Mouse (Mus musculus): ENCODE measurements around the gene Ddi2.

Ddi2 gene

DNA sequence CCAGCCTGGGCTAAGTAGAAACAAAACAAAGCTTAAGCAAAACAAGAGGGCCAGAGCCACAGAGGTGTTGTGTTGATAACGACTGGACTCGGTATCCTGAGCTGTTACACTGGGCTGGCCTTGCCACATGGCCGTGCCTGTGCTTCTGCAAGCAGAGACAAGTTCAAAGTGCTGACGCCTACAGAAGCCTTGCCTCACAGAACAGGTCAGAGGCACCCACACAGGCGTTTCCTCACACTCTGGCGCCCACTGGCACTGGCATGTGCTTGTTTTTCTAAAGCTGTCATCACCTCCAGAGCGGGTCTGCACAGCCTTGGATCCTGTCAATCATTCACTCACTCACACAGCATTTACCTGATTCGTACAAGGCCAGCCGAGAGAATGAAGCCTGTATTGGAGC, 18.6 kb upstream of the Ddi2 start:
- no peak for DNase-seq (ENCODE audit: low spot score)

DNA sequence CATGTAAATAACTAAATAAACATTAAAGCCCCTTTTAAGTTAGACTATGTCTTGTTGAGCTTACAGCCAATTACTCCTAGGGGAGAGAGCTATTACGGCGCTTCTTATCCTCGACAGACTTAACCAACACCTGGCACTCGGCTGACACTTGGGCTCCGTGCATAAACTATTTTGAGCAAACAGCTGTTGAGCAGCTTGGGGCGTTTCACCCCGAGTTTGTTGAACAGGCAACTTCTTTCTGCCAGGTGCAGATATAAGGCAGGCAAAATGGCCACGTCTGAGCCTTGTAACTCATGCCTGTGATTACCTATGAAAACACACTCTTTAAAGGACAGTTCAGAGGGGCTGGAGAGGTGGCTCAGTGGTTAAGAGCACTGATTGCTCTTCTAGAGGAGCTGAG, 14.8 kb upstream of the Ddi2 start:
- DNase-seq (ENCODE audit: low spot score): no peak

DNA sequence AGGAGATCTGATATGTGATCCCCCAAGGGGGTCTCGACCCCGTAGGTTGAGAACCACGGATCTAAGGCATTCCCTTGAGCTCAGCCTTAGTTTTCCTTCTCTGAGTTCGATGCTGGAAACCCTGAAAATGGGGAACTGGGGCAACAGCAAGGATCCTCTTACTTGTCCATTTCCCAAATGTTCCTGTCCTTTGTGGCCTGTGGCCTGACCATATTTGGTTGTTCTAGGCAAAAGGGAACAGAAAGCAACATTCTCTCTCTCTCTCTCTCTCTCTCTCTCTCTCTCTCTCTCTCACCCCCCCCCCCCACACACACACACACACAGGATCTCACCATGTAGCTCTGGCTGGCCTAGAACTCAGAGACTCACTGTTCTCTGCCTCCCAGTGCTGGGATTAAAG, 13.6 kb upstream of the Ddi2 start:
- DNase-seq (ENCODE audit: low spot score): no peak

DNA sequence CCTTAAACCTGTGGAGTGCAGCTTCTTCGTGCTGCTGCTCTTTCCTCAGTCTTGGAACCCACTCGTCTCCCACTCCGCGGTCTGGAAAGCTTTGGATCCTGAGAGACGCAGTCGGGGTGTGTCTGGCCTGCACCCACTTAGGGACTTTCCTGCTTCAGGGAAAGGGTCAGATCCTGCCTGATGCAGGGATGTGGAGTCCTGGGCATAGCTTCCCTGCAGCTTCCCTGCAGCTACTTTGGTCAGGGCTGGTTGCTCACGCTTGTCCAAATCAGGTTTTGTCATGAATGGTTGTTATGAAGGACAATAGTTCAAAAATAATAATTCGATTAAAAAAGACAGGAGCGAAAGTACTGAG, 12.0 kb upstream of the Ddi2 start:
- DNase-seq (ENCODE audit: low spot score): no peak

DNA sequence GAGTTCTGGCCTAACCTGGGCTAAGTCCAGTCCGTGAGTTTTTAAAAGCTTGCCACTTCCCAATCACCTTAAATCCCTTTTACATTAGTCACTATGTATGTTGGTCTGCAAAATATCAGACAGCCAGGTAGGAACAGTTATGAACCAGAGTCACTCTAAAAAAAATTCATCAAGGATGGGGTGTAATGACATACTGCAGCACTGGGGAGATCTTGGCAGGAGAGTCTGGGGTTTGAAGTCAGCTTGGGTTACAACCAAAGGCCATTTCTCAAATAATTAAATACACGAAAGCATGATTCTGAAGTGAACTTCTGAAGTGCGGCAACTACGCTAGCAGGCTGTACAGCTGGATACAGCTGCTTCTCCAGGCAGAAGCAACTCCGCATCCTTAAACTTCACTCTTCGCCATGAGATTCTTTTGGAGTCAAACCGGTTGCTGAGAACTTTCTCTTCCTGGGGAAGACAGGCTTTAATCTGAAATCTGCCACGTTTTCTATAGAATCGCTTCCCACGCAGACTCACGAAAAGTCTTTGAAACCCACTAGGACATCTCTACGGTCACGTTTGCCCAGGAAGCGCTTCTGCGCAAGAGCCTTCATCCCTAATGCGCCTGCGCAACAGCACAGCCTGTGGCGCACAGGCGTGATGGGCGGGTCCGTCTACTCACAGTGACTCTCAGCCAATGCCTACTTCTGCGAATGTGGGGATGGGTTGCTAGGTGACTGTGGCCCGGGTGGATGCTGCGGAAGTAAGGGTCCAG, 11.4 kb upstream of the Ddi2 start:
- peak; percentile 94 for DNase-seq (ENCODE audit: low spot score)

DNA sequence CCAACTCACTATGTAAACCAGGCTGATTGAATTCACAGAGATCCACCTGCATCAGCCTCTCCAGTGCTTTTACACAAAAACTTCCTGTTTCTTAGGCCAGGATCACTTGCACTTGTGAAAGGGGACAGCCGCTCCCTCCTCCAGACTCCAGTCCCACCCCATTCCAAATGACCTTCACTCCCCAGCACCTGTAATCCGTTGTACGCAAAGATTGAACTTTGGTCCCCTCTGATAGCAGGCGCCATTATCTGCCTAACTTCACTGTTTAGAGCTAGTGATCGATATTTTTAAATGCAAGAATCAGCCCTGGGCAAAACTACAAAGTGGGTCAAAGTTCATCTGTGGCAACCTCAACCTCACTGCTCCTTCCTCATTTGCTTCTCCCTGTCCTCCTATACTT, 8.5 kb upstream of the Ddi2 start:
- no peak for DNase-seq (ENCODE audit: low spot score)

DNA sequence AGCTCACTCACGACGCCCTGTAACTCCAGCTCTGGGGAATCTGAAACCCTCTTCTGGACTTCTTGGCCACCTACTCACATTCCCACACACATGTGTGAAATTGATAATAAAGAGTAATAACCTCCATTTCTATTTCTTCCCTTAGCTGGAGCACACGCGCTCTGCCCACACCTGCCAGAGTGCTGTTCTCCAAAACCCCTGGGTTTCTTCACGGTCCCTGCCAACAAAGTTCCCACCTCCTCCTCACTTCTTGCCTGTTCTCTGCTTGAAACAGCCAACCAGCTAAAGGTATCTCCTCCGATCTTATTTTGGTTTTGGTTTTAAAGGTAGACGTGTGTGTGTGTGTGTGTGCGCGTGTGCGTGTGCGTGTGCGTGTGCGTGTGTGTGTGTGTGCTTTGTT, 7.2 kb upstream of the Ddi2 start:
- no peak for DNase-seq (ENCODE audit: low spot score)

DNA sequence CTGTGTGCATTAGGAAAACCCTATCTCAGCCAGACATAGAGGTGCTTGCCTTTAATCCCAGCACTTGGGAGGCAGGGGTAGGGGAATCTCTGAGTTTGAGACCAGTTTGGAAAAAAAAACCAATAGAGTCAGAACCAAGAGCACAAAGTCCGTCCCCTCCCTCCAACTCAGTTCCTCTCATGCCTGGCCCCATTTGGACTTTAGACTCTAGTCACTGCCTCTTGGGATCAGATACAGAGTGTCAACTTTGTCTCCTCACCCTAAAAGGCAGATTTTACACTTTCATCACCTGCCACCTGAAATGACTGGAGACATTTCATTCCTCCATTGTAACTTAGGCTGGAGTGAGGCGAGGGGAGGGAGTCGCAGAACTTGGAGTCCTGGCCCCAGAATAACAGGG, 6.0 kb upstream of the Ddi2 start:
- DNase-seq (ENCODE audit: low spot score): no peak

DNA sequence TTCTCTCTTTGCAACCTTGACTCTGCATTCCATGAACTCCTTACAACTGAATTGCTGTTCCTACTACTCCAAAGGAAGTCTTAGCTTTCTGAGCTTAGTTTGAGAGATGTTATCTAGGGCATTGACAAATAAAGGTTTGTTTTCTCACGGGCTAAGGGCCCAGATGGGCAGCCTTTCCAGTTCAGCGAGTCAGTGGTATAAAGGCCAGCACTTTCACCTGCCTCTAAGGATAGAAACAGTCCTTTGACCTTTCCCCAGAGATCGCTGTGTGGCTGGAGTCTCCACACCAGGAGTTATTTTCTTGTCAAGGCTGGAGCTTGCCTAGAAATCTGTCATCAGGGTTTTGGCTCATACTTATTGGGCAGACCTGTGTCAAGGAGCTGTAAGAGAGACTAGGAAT, 2.5 kb upstream of the Ddi2 start:
- DNase-seq (ENCODE audit: low spot score): no peak

DNA sequence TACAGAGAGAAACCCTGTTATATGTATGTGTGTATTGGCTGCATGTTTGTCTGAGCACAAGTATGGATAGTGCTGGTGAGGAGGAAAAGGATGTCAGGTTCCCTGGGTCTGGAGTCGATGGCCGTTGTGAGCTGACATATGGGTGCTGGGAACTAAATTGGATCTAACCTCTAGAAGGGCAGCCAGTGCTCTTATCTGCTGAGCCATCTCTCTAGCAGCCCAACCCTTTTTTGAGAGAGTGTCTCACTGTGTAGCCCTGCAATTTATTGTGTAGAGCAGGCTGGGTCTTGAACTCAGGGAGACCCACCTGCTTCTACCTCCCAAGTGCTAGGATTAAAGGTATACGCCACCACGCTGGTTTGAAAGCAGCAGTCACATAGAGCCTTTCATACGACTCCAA, 2.1 kb upstream of the Ddi2 start:
- no peak for DNase-seq (ENCODE audit: low spot score)

DNA sequence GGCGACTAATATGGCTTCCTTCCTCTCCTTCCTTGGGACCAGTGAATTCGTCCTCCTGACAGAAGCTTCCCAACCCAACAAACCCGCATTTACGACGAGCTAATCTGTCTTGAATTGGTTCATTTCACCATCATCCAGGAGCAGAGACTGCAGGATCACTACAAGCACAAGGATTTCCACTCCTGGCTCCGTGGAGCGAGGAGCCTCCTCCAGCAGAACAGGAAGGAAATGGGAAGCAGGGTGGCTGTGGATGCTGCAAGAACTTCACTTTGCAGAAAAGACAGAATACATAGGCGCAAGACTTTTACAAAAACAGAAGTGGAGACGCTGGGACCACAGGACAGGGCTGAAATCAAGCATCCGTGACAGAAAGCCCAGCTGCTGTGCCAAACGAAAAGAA, 1.4 kb upstream of the Ddi2 start:
- no peak for DNase-seq (ENCODE audit: low spot score)

DNA sequence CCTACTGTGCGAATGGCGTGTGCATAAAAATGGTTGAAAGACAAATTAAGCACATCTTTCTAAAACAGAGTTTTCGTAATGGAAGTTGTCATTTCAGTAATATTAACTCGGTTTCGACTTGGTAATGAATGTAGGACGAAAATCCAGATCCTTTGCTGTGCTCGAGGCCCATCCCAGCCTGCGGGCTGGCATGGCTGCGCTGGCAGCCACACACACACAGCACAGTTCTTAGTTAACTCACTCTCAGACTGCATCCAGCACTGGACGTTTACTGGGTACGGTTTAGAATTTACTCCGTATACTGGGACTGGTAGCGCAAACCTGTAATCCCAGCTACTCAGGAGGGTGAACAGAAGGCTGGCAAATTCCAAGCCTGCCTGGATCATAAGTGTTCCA, 452 bp upstream of the Ddi2 start:
- no peak for DNase-seq (ENCODE audit: low spot score)

DNA sequence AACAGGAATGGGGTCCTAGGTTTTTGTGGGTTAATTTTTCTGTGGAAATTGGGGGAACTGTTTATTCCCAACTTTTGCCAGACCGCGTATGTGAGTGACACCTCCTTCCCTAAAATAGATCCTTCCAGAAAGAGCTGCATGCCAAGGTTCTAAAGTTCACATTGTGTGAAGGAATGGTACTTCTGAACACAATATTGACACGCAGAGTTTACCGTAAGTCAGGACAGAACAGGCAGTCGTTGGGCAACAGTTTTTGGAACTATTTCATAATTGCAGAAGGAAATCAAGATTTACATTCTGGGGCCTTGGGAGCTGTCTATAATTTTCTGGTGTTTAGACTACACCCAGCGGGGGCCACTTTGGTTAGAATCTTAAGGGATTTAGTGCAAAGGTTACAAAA, 1.3 kb downstream of the Ddi2 start:
- DNase-seq (ENCODE audit: low spot score): no peak

DNA sequence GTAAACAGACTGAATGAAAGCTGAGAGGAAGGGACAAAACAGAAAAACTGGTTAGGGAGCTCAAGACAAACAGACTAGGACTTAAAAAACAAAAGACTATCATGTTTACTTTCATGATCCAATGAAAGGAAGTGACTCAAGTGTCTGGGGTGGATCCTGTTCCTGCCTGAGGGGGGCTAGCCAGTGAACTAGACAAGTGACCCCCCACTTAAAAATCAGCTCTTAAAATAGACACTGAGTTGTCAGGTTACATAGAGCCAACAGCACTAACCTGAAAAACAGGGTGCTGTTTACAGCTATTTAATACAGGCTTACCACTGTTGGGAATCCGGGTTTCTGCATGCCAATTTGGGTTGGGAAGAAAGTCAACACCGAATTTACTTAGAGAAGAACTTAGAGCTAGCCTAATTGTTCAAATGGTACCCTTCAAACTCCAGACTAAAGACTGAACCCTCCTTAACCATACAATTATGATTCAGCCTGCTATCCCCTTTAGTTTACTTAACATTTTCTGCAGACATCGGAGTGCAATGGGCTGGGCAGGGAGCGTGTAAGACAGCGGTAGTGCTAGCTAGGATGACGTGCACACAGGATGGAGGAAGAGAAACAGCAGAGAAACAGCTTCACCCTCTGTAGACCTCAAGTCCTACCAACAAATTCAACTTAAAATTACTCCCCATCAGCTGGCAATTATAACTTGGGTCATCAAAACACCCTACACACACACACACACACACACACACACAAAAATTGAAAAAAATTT, 2.3 kb downstream of the Ddi2 start:
- DNase-seq (ENCODE audit: low spot score): no peak

DNA sequence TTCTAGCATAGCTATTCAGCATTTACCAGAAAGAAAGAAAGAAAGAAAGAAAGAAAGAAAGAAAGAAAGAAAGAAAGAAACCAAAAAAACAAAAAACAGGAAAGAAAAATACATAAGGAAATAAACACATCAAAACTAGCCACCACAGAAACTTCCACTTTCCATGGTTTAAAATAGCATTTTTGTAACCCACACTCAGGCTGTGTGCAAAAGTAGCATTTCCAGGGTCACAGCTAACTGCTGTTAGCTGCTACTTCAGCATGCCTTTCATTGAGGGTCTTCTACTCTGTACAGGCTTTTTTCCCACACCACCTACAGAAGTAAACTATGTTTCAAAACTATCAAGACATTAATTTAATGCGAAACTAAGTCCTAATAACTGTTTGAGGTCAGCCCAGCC, 3.9 kb downstream of the Ddi2 start:
- no peak for DNase-seq (ENCODE audit: low spot score)

DNA sequence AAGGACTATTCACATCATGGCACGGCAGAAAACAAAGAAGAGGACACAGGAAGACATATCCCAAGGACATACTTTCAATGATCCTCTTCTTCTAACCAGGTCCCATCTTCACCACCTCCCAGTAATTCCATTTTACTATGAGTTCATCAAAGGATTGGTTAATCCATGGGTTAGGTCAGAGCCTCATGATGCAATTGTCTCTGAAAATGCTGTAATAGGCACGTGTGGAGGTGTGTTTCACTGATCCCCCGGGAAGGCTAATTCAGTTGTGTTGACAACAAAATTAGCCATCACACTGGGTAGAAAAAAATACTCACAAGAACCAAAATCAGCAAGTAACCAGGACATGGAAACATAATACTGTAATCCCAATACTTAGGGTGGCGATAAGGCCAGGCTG, 5.6 kb downstream of the Ddi2 start:
- no peak for DNase-seq (ENCODE audit: low spot score)

DNA sequence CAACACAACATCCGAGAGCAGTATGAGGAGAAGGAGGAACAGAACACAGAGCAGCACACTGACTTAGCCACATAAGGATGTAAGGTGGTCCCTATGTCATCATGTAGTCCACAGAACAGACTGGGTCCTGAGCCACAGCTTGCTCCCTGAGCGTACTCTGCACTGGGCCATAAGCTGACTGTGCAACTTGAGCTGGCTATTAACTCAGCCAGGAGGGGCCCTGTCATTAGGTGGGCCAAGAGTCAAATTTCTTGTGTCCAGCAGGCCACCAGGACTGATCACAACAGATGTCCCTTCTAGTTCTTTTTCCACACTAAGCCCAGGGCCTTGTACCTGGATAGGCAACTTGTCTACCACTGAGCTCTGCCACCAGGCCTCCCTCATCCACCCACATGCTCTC, 8.2 kb downstream of the Ddi2 start:
- DNase-seq (ENCODE audit: low spot score): no peak

DNA sequence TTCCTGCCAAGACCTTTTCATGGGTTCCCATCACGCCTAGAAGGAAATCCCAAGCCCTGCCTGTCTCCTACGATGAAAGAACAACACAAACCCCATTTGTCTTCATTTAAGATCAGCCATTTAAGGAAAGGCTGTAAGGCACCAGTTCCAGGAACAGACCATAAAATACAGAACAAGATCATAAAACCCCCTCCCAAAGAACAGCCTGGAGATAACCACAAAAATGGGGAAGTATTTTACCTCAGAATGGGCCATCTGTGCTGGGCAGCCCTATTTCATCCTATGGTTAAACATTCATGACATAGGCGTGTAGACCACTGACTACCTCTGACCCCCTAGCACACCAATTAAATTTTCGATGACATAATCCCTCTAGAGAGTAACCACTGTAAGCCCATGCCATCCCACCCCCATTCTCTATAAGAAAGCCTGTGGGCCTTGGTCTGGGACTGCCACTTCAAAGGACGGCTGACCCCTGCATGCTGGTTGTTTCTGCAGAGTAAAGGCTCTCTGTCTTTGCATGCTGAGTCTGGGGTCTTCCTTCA, 9.5 kb downstream of the Ddi2 start:
- DNase-seq (ENCODE audit: low spot score): no peak

DNA sequence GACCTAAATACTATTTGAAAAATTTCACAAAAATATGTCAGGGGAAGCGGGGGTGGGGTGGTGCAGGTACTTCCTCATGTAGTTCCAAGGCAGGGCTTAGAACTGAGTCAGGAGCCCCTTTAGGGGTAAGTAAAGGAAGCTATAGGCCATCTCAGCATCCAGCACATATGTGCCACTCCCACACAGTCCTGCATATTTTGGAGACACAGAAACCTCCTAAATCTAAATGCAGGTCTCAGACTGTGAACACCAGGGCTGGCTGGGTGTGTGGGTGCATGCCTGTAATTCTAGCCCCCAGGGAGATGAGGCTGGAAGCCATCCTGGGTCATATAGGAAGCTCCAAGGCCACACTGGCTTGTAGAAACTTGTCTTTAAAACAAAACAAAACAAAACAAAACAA, 12.0 kb downstream of the Ddi2 start:
- DNase-seq (ENCODE audit: low spot score): no peak

DNA sequence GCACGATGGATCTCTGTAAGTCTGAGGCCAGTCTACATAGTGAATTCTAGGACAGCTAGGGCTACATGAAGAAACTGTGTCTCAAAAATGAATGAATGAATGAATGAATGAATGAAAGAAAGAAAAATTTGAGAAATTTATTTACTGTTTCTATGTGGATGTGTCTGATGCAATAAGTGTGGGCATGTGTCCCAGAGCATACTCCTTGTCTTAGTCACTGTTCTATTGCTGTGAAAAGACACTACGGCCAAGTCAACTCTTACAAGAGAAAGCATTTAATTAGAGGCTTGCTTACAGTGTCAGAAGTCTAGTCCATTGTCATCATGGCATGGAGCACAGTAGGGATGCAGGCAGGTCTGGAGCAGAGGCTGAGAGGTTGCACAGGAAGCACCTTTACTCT, 14.2 kb downstream of the Ddi2 start:
- DNase-seq (ENCODE audit: low spot score): no peak

DNA sequence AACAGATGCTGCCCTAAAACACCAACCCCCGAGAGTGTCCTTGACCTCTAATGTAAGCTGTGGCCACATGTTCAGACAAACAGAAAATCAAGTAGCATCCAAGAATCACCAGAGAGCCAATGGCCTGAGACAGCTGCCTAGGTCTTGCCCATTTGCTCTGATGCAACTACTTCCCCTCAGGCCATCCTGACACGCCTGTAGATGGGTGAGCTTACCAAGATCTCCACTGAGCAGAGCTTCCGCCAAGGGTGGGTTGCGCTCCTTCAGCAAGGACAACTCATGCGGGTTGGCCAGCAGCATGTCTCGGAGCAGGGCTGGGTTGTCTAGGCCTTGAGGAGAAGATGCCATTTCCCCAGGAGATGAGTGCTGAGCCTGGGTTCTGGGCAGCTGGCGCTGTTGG, 15.2 kb downstream of the Ddi2 start:
- no peak for DNase-seq (ENCODE audit: low spot score)

DNA sequence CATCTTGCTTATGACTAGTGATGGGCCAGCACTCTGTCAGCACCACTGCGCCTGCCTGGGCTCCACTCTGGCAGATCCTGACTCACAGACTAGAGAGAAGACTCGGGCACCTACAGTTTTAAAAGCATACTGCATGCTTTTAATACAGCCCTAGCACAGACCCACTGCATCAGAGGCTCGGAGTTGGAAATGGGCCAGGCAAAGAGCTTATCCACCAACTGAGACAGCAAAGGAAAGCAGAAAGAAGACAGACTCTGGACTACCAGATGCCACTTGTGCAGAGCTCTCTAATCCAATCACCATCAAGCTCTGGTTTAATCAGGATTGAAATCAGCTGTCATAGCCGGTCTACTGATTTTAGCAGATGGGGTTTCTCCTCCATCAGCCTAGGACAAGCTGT, 17.9 kb downstream of the Ddi2 start:
- DNase-seq (ENCODE audit: low spot score): peak; percentile 77

DNA sequence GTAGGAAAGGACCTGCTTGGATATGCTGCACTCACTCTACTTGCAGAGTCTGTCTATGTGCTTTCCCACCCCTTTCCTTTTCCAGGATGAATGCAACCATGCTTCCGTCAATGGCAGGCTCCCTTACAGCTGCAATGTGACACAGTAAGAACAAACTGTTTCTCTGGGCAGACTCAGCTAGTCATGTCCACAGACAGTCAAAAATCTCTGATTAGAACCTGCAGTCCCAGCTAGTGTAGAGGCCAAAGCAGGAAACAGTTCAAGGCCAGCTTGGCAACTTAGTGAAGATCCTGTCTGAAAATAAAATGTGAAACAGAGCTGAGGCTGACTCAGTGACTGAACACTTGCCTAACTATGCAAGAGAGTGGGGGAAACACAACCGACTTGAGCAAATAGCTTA, 18.6 kb downstream of the Ddi2 start:
- DNase-seq (ENCODE audit: low spot score): no peak

DNA sequence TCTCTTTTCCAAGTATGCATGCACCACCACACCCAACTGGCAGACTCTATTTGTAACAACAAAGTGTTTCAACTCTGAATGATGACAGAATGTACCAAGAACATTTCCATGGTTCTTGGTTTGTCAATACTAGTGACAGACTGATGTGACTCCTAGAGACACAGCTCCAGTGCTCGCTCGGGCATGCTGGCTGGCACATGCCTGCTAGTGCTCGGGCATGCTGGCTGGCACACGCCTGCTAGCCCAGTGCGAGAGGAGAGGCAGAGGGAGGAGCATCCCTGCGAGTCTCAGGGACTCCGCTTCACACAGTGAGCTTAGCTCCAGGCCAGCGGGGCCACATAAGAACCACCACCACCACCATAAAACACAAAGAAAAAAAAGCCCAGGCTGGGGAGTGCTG, 28.5 kb downstream of the Ddi2 start:
- no peak for DNase-seq (ENCODE audit: low spot score)
